Mouse (Mus musculus) midbrain, embryonic 16.5 days (tissue): ENCODE results near the gene H2-Q6. TPM values are rescaled to one million over a fixed set of nuclear protein-coding genes. Genes with fewer than 3 reads are reported as not detected.
"Not testable (repeated sequence)": the region's sequence is repeated elsewhere in the genome, so short reads cannot be mapped to it uniquely, and the experiment has no call there.

Source experiments
- ATAC-seq: fragments of 200-750 bp; cut with Nextera tagmentation; 2 replicates; pipeline ENCODE4 v1.8.0; 2017; ENCODE audit warnings: moderate TSS enrichment
- H3K27ac ChIP-seq: fragments of 300-500 bp; sonication (generic); 2 replicates; pipeline ENCODE4 v1.5.1; 2014; ENCODE audit warnings: mild to moderate bottlenecking, low read length, mixed read lengths
- H3K27me3 ChIP-seq: fragments of 300-500 bp; sonication (generic); 2 replicates; pipeline ENCODE4 v1.6.1; 2014; ENCODE audit warnings: low read depth, low read length, mixed read lengths; ENCODE audit not compliant: control insufficient read depth, insufficient read depth
- H3K36me3 ChIP-seq: fragments of 300-500 bp; sonication (generic); 2 replicates; pipeline ENCODE4 v1.6.1; 2014; ENCODE audit warnings: mild to moderate bottlenecking, low read length, moderate library complexity, mixed read lengths; ENCODE audit not compliant: control insufficient read depth, insufficient read depth
- H3K4me1 ChIP-seq: fragments of 300-500 bp; sonication (generic); 2 replicates; pipeline ENCODE4 v1.6.1; 2014; ENCODE audit warnings: mild to moderate bottlenecking, low read length, mixed read lengths; ENCODE audit not compliant: control insufficient read depth, insufficient read depth
- H3K4me2 ChIP-seq: fragments of 300-500 bp; sonication (generic); 2 replicates; pipeline ENCODE4 v1.6.1; 2014; ENCODE audit warnings: mild to moderate bottlenecking, low read length, mixed read lengths
- H3K4me3 ChIP-seq: fragments of 300-500 bp; sonication (generic); 2 replicates; pipeline ENCODE4 v1.5.1; 2014; ENCODE audit warnings: low read depth, mild to moderate bottlenecking, low read length, moderate library complexity, mixed read lengths
- H3K9ac ChIP-seq: fragments of 300-500 bp; sonication (generic); 2 replicates; pipeline ENCODE4 v1.6.1; 2014; ENCODE audit warnings: low read depth, low read length, mixed read lengths
- H3K9me3 ChIP-seq: fragments of 300-500 bp; sonication (generic); replicated peaks from 2 replicates; pipeline ENCODE4 v1.6.1; 2014; ENCODE audit warnings: mild to moderate bottlenecking, low read length, mixed read lengths; ENCODE audit not compliant: control insufficient read depth, poor library complexity, severe bottlenecking
- WGBS: fragments of 180-500 bp; shearing (Covaris S2); extraction: QIAGEN DNeasy Blood & Tissue Kit; methylation state at CpG from one replicate; pipeline ENCODE4 v1.1.7; 2014; 5-methylcytosine and 5-hydroxymethylcytosine counted together
- polyA plus RNA-seq: library from polyadenylated mRNA; unstranded; fragments of >200 nt; fragmentation: Nextera tagmentation; extraction: Ambion mirVana; gene quantifications from 2 replicates; pipeline ENCODE4 v1.2.1, GENCODE M21; 2015

Gene H2-Q6
- polyA plus RNA-seq, 1 experiment from 2014 or later = 1.3 TPM

GRCm38 (mm10) chr17:35415273-35416129 lies 9.1 kb upstream of the H2-Q6 start:
- not testable (repeated sequence) for H3K27me3 ChIP-seq, H3K4me1 ChIP-seq, H3K27ac ChIP-seq, H3K9ac ChIP-seq, H3K36me3 ChIP-seq, H3K4me3 ChIP-seq, H3K4me2 ChIP-seq, H3K9me3 ChIP-seq
- 53% methylated on average over 3 of the region's 10 CpGs for WGBS
- ATAC-seq = peak; percentile 80

GRCm38 (mm10) chr17:35418772-35419171 lies 5.9 kb upstream of the H2-Q6 start:
- WGBS = 86% methylated on average over 7 of the region's 7 CpGs
- Histone ChIP-seq H3K4me2 (no peak overlapping the region), H3K4me1 (no peaks in the 10 kb centered on the region), H3K27ac (no peak overlapping the region), H3K4me3 (no peak overlapping the region), H3K9ac (no peak overlapping the region), H3K36me3 (no peaks in the 10 kb centered on the region), H3K9me3 (no peaks in the 10 kb centered on the region), H3K27me3 (peaks cover 3% of the 10 kb centered on the region; the same call in 1 of the 2 replicates)
- ATAC-seq = no peak

DNA sequence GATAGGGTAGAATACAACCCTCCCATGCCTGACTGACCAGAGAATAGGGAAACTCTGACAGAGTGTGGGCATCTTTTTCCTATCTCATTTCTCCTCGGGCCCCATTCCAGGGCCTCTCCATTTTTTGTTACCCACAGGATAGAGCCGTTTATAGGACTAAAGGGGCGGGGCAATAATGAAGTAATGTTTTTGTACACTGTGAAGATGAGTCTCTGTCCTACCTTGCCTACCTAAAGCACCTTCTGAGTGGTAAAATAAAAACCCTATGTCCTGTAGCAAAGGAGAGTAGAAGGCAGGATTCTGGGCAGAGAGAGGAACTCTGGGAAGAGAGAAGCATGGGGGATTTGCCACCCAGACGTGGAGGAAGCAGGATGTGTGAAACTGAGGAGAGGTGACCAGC lies 5.1 kb upstream of the H2-Q6 start:
- 69% methylated on average over 4 of the region's 4 CpGs for WGBS
- not testable (repeated sequence) for H3K9me3 ChIP-seq, H3K9ac ChIP-seq, H3K27me3 ChIP-seq, H3K4me3 ChIP-seq, ATAC-seq, H3K4me2 ChIP-seq, H3K36me3 ChIP-seq, H3K27ac ChIP-seq, H3K4me1 ChIP-seq

DNA sequence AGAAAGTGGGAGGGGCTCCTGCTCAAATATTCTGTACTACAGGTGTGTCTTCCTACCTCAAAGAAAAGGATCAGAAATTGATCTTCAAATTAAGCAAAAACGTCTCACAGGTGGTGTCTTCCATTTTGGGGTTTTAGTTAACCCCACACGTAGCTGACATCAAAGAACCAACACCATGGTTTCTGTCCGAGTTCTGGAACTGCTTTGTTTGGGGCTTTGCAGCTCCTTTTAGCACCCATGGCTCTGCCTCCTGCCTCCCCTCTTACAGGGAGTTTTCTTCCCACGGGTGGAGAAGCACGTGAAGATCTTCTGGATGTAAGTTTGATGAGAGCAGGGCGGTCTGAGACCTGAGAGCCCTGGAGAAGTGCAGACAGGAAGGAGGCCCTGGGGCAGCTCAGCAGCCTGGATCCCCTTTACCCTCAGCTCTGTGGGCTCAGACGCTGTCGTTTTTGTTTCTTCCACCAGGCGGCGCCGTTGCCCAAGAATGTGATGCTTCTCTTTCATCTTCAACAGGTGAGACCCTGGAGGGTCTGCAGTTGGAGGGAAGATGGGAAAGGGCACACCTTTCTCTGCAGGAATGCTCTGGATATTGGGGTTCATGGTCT lies 4.3 kb upstream of the H2-Q6 start:
- WGBS = 15% methylated on average over 11 of the region's 11 CpGs
- H3K36me3 ChIP-seq, H3K4me2 ChIP-seq, H3K9ac ChIP-seq, H3K27ac ChIP-seq, H3K27me3 ChIP-seq, H3K4me1 ChIP-seq, H3K9me3 ChIP-seq, ATAC-seq, H3K4me3 ChIP-seq: not testable (repeated sequence)

GRCm38 (mm10) chr17:35421331-35421730 lies 3.3 kb upstream of the H2-Q6 start:
- H3K4me2 ChIP-seq, H3K4me3 ChIP-seq, ATAC-seq, H3K27ac ChIP-seq, H3K4me1 ChIP-seq, H3K9me3 ChIP-seq, H3K36me3 ChIP-seq, H3K9ac ChIP-seq, H3K27me3 ChIP-seq: not testable (repeated sequence)
- WGBS = 91% methylated on average over 4 of the region's 4 CpGs

- H3K9me3 ChIP-seq, H3K4me2 ChIP-seq, H3K4me1 ChIP-seq, H3K4me3 ChIP-seq, H3K9ac ChIP-seq, H3K36me3 ChIP-seq, H3K27ac ChIP-seq, ATAC-seq, H3K27me3 ChIP-seq: not testable (repeated sequence)
- WGBS = 90% methylated on average over 5 of the region's 5 CpGs
Observed at GRCm38 (mm10) chr17:35422360-35422759, 2.3 kb upstream of the H2-Q6 start.

- H3K4me3 ChIP-seq, H3K4me2 ChIP-seq, H3K9me3 ChIP-seq, H3K9ac ChIP-seq, H3K4me1 ChIP-seq, H3K27me3 ChIP-seq, H3K27ac ChIP-seq, ATAC-seq, H3K36me3 ChIP-seq: not testable (repeated sequence)
- WGBS = 77% methylated on average over 3 of the region's 3 CpGs
Observed at GRCm38 (mm10) chr17:35423131-35423810, 1.4 kb upstream of the H2-Q6 start.

- not testable (repeated sequence) for H3K9me3 ChIP-seq, H3K27ac ChIP-seq, ATAC-seq, H3K9ac ChIP-seq, H3K27me3 ChIP-seq, H3K4me2 ChIP-seq, H3K4me1 ChIP-seq, H3K4me3 ChIP-seq, H3K36me3 ChIP-seq
- 88% methylated on average over 3 of the region's 3 CpGs for WGBS
Observed at GRCm38 (mm10) chr17:35424106-35424505, 544 bp upstream of the H2-Q6 start.

GRCm38 (mm10) chr17:35425474-35425873 lies 824 bp downstream of the H2-Q6 start:
- H3K27ac ChIP-seq, H3K4me1 ChIP-seq, H3K9me3 ChIP-seq, H3K27me3 ChIP-seq, H3K36me3 ChIP-seq: not testable (repeated sequence)
- H3K9ac ChIP-seq = 0 out of 2 replicates have a peak overlapping the region, but pooled peaks have one; percentile 6
- WGBS = 9% methylated on average over 28 of the region's 28 CpGs
- peak overlapping the region; percentile 68 for H3K4me2 ChIP-seq
- peak; percentile 44; the same call in 1 of the 2 replicates for ATAC-seq
- peak overlapping the region; percentile 41 for H3K4me3 ChIP-seq
